Mouse (Mus musculus): ENCODE data around the gene Afap1l2. TPM values are rescaled to one million over a fixed set of nuclear protein-coding genes. Genes with fewer than 3 reads are reported as not detected.
A peak's percentile ranks its signal among the peaks of the same experiment; 100 is the strongest.

Afap1l2 gene
- polyA plus RNA-seq, 1 experiment, result 15.2 TPM

DNA sequence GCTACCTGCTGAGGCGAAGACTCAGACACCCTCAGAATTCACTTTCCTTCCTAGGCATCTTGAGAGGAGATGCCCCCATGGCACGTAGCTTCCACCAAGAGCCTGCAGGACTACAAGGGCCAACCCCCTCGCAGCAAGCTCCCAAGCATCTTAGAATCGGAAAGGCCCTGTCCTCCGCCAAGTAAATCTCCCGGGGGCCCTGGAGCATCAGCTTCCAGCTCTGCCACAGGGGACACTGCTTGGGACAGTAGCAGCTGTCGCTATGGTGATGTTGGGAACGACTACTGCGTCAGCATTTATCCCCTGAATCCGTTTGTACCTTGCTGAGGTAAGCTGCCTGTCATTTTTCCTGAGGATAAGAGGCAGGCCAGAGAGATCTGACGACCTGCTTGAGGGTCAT, 97.5 kb downstream of the Afap1l2 start:
- Histone ChIP-seq H3K36me3 (ENCODE audit: control insufficient read depth, insufficient read depth) (peaks cover 4% of the 10 kb centered on the region), H3K4me3 (no peak overlapping the region), H3K4me2 (ENCODE audit: low read depth) (no peak overlapping the region), H3ac (ENCODE audit: control insufficient read depth, insufficient read length) (no peak overlapping the region), H3K27me3 (ENCODE audit: control insufficient read depth, insufficient read depth, insufficient read length) (no peaks in the 10 kb centered on the region), H3K79me2 (ENCODE audit: control insufficient read depth, insufficient read depth) (no peaks in the 10 kb centered on the region)
- TF ChIP-seq CEBPB (IDR thresholded peaks at IDR 0.05; ENCODE audit: insufficient read depth, poor library complexity, severe bottlenecking) (no peak), TCF12 (IDR thresholded peaks at IDR 0.05; ENCODE audit: insufficient read depth, poor library complexity, severe bottlenecking) (no peak), REST (IDR thresholded peaks at IDR 0.05; ENCODE audit: insufficient read depth, insufficient read length) (no peak), MAX (IDR thresholded peaks at IDR 0.05; ENCODE audit: low read depth) (no peak), USF1 (IDR thresholded peaks at IDR 0.05; ENCODE audit: low read depth) (no peak), E2F4 (IDR thresholded peaks at IDR 0.05; ENCODE audit: insufficient read depth) (no peak), SRF (IDR thresholded peaks at IDR 0.05; ENCODE audit: control insufficient read depth, insufficient read length, low read depth) (no peak), MYOG (IDR thresholded peaks at IDR 0.05; ENCODE audit: control insufficient read depth in 1 of 3, insufficient read depth in 1 of 3, insufficient read length in 2 of 3, low read depth in 2 of 3) (no peak), MYOD1 (IDR thresholded peaks at IDR 0.05; ENCODE audit: control insufficient read depth in 1 of 3, insufficient read length in 2 of 3, low read depth in 2 of 3) (no peak)

DNA sequence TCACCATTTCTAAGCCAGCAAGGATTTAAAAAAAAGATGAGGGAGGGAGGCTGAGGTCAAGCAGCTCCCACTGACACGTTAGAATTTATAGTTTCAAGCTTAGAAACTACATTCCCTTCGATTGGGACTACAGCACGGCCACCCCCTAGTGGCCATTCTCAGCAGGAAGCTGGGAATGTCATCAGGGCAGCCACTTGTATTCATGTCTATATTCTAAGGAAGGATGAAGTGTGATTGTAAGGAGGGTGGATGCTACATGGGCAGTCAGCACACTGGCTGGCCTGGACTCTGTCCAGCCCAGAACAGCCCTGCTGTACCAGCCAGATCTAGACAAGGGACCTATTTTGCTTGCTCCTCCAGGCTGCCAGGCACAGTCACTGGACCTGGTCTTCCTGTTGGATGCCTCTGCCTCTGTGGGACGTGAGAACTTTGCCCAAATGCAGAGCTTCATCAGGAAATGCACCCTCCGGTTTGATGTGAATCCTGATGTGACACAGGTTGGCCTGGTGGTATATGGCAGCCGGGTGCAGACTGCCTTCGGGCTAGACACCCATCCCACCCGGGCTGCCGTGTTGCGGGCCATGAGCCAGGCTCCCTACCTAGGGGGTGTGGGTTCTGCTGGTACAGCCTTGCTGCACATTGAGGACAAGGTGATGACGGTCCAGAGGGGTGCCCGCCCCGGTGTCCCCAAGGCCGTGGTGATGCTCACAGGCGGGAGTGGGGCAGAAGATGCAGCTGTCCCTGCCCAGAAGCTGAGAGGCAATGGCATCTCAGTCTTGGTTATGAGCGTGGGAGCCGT, 99.4 kb downstream of the Afap1l2 start:
- Histone ChIP-seq H3ac (ENCODE audit: control insufficient read depth, insufficient read length) (no peak overlapping the region), H3K4me2 (ENCODE audit: low read depth) (no peak overlapping the region), H3K27me3 (ENCODE audit: control insufficient read depth, insufficient read depth, insufficient read length) (no peaks in the 10 kb centered on the region), H3K79me2 (ENCODE audit: control insufficient read depth, insufficient read depth) (no peaks in the 10 kb centered on the region), H3K4me3 (no peak overlapping the region), H3K36me3 (ENCODE audit: control insufficient read depth, insufficient read depth) (no peaks in the 10 kb centered on the region)
- TF ChIP-seq CEBPB (IDR thresholded peaks at IDR 0.05; ENCODE audit: insufficient read depth, poor library complexity, severe bottlenecking) (no peak), POLR2AphosphoS2 (IDR thresholded peaks at IDR 0.05; ENCODE audit: insufficient read length, low read depth) (peak; percentile 13)

DNA sequence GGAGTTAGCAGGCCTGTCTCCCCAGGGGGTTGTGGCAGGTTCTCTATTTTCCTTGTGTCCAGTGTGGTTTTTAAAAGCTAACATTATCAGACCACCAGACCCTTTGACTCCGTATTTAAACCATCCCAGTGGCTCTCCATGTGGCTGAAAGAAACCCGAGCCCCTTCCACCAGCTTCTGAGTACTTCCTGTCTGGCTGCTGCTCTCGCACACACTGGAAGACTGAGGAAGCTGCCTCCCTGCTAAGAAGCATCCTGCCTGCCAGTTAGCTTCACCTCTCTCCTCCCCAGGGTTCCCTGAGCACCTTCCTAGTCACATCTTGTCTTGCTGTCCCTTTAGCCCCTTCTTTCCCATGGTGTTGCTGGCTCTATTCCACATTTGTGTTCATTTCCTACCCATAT, 100.2 kb downstream of the Afap1l2 start:
- Histone ChIP-seq H3K27me3 (ENCODE audit: control insufficient read depth, insufficient read depth, insufficient read length) (no peaks in the 10 kb centered on the region), H3K4me2 (ENCODE audit: low read depth) (no peak overlapping the region), H3K36me3 (ENCODE audit: control insufficient read depth, insufficient read depth) (no peaks in the 10 kb centered on the region), H3K79me2 (ENCODE audit: control insufficient read depth, insufficient read depth) (no peaks in the 10 kb centered on the region), H3K4me3 (no peak overlapping the region), H3ac (ENCODE audit: control insufficient read depth, insufficient read length) (no peak overlapping the region)
- TF ChIP-seq MAX (IDR thresholded peaks at IDR 0.05; ENCODE audit: low read depth), result no peak
- TF ChIP-seq MYOG (IDR thresholded peaks at IDR 0.05; ENCODE audit: control insufficient read depth in 1 of 3, insufficient read depth in 1 of 3, insufficient read length in 2 of 3, low read depth in 2 of 3), result no peak
- TF ChIP-seq CEBPB (IDR thresholded peaks at IDR 0.05; ENCODE audit: insufficient read depth, poor library complexity, severe bottlenecking), result no peak
- TF ChIP-seq SRF (IDR thresholded peaks at IDR 0.05; ENCODE audit: control insufficient read depth, insufficient read length, low read depth), result no peak
- no peak for TF ChIP-seq POLR2AphosphoS2 (IDR thresholded peaks at IDR 0.05; ENCODE audit: insufficient read length, low read depth)
- TF ChIP-seq TCF12 (IDR thresholded peaks at IDR 0.05; ENCODE audit: insufficient read depth, poor library complexity, severe bottlenecking), result no peak
- no peak for TF ChIP-seq MYOD1 (IDR thresholded peaks at IDR 0.05; ENCODE audit: control insufficient read depth in 1 of 3, insufficient read length in 2 of 3, low read depth in 2 of 3)
- TF ChIP-seq TCF3 (IDR thresholded peaks at IDR 0.05; ENCODE audit: insufficient read length, low read depth), result no peak
- TF ChIP-seq E2F4 (IDR thresholded peaks at IDR 0.05; ENCODE audit: insufficient read depth), result no peak
- TF ChIP-seq USF1 (IDR thresholded peaks at IDR 0.05; ENCODE audit: low read depth), result no peak
- no peak for TF ChIP-seq REST (IDR thresholded peaks at IDR 0.05; ENCODE audit: insufficient read depth, insufficient read length)

DNA sequence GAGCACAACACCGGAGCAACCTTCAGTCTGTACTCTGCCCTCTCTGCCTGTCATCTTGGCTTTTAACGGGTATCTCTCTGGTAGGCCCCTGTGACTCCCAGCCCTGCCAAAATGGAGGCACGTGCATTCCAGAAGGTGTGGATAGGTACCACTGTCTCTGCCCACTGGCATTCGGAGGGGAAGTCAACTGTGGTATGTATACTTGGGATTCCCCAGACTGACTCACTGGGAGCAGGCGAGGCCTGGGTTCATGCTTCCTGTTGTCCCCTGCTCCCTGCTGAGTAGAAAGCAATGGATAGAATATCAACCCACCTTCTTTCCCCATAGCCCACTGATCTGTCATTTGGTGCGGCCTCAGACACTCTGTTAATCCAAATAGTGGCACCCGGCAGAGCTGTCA, 102.6 kb downstream of the Afap1l2 start:
- Histone ChIP-seq H3K27me3 (ENCODE audit: control insufficient read depth, insufficient read depth, insufficient read length) (peaks cover 10% of the 10 kb centered on the region), H3K79me2 (ENCODE audit: control insufficient read depth, insufficient read depth) (no peaks in the 10 kb centered on the region), H3K4me2 (ENCODE audit: low read depth) (no peak overlapping the region), H3K4me3 (no peak overlapping the region), H3K36me3 (ENCODE audit: control insufficient read depth, insufficient read depth) (no peaks in the 10 kb centered on the region), H3ac (ENCODE audit: control insufficient read depth, insufficient read length) (no peak overlapping the region)
- TF ChIP-seq SRF (IDR thresholded peaks at IDR 0.05; ENCODE audit: control insufficient read depth, insufficient read length, low read depth), result no peak
- no peak for TF ChIP-seq MYOG (IDR thresholded peaks at IDR 0.05; ENCODE audit: control insufficient read depth in 1 of 3, insufficient read depth in 1 of 3, insufficient read length in 2 of 3, low read depth in 2 of 3)
- TF ChIP-seq POLR2AphosphoS2 (IDR thresholded peaks at IDR 0.05; ENCODE audit: insufficient read length, low read depth), result no peak
- TF ChIP-seq TCF12 (IDR thresholded peaks at IDR 0.05; ENCODE audit: insufficient read depth, poor library complexity, severe bottlenecking), result no peak
- no peak for TF ChIP-seq MYOD1 (IDR thresholded peaks at IDR 0.05; ENCODE audit: control insufficient read depth in 1 of 3, insufficient read length in 2 of 3, low read depth in 2 of 3)
- no peak for TF ChIP-seq CEBPB (IDR thresholded peaks at IDR 0.05; ENCODE audit: insufficient read depth, poor library complexity, severe bottlenecking)
- TF ChIP-seq TCF3 (IDR thresholded peaks at IDR 0.05; ENCODE audit: insufficient read length, low read depth), result no peak
- TF ChIP-seq REST (IDR thresholded peaks at IDR 0.05; ENCODE audit: insufficient read depth, insufficient read length), result no peak

DNA sequence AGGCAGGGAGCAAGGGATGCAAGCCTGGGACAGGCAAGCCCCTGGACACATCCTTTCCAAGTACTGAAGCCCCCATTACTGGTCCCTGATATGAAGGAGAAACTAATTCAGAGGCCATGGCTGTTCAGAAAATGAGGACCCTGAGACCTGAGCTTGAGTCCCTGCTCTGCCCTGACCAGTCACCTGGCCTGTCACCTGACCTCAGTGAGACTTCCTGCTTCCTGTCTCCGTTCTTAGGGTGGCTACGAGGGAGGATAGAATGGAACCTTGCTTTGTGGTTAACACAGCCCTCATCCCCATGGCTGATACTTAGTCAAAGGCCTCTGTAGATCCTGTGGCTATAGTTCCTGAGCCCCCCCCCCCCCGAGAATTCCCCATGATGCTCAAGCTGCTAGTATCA, 103.9 kb downstream of the Afap1l2 start:
- Histone ChIP-seq H3K4me2 (ENCODE audit: low read depth) (no peak overlapping the region), H3K4me3 (no peak overlapping the region), H3K36me3 (ENCODE audit: control insufficient read depth, insufficient read depth) (no peaks in the 10 kb centered on the region), H3K79me2 (ENCODE audit: control insufficient read depth, insufficient read depth) (no peaks in the 10 kb centered on the region), H3K27me3 (ENCODE audit: control insufficient read depth, insufficient read depth, insufficient read length) (peaks cover 10% of the 10 kb centered on the region), H3ac (ENCODE audit: control insufficient read depth, insufficient read length) (no peak overlapping the region)
- TF ChIP-seq POLR2A (IDR thresholded peaks at IDR 0.05; ENCODE audit: insufficient read length, low read depth), result no peak
- no peak for TF ChIP-seq REST (IDR thresholded peaks at IDR 0.05; ENCODE audit: insufficient read depth, insufficient read length)
- TF ChIP-seq E2F4 (IDR thresholded peaks at IDR 0.05; ENCODE audit: insufficient read depth), result no peak
- no peak for TF ChIP-seq MYOG (IDR thresholded peaks at IDR 0.05; ENCODE audit: control insufficient read depth in 1 of 3, insufficient read depth in 1 of 3, insufficient read length in 2 of 3, low read depth in 2 of 3)
